Mouse (Mus musculus) CH12.LX (cell line): Measurements from ENCODE around the gene Cd164.

Experiments used
- CTCF ChIP-seq, 2 experiments: IDR thresholded peaks in 1 of 2; conservative IDR thresholded peaks in 1 of 2; 2 replicates each; pipeline ENCODE4 v1.5.1; 2011 to 2012; ENCODE audit warnings: low read depth in 2 of 2, low read length in 2 of 2, improper control_type of control experiment in 1 of 2, inconsistent platforms in 1 of 2, mild to moderate bottlenecking in 1 of 2, moderate library complexity in 1 of 2
- HCFC1 ChIP-seq: IDR thresholded peaks from 2 replicates; pipeline ENCODE4 v1.6.1; 2012; ENCODE audit warnings: low read depth, mild to moderate bottlenecking, inconsistent platforms, low read length, improper control_type of control experiment
- POLR2A ChIP-seq: IDR thresholded peaks from 2 replicates; pipeline ENCODE4 v1.6.1; 2011; ENCODE audit warnings: low read depth, mild to moderate bottlenecking, improper control_type of control experiment, low read length

DNA sequence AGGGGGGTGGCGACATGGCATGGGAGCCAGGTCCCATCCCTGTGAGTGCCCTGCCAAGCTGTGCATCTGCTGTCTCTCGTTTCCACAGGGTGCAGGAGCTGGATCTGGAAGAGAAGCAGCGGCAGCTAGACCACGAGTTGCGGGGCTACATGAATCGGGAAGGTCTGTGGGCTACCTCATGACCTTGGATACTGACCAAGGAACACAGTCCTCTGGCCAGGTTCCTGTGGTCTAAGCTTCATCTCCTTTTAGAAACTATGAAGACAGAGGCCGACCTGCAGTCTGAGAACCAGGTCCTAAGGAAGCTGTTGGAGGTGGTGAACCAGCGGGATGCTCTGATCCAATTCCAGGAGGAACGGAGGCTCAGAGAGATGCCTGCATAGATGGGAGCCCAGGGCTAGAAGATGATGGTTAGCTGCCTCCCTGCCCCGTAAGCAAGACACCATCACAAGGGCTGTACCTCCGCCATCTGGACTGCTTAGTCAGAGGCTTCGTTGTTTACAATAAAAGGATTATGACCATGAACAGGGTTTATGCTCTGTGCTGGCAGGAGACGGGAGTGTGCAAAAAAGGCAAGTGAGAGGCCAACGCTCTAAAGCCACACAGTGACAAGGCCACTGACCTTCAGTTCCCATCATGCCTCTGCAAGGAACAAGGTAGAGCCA is 32.6 kb upstream of the Cd164 start:
- TF ChIP-seq POLR2A (no peak), CTCF (conservative IDR thresholded peaks at IDR 0.05 in 1 of 2, IDR thresholded peaks at IDR 0.05 in 1 of 2; ENCODE audit: low read depth in 2 of 2, low read length in 2 of 2) (no peak), HCFC1 (no peak)
